Comparison of ENCODE assay signal across 9 mouse cellular contexts in the genomic region with DNA sequence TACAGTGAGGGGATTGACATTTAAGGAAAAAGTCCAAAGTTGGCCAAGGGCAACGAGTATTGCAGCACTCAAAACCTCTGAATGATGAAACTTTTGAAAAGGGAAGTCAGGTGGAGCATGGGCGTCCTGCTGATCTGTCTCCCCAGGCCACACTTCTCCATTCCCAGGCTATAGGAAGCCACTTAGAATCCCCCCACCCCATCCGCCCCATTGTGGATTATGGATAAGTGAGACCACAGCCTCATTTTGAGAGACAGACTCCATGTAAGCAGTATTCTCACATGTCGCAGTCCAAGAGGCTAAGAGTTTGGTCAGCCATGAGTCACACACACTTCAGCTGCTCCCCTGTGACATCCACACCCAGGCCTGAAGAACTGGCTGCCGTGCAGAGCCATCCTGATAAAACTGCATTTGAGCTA. TPM values are rescaled to one million over a fixed set of nuclear protein-coding genes. Genes with fewer than 3 reads are reported as not detected.
DNase-seq lines count a peak whose midpoint lies in the region; ATAC-seq and TF ChIP-seq lines count a peak whose summit lies in the region.
"Had no signal": no experiment of that assay in that cellular context is flagged by ENCODE, and none has a peak within 500 bp of the region (broad histone marks: within the 10 kb centered on the region; RNA-seq: fewer than 3 reads in every experiment).

No protein-coding gene starts in this region.

- 21% methylated on average over 5 of the region's 5 CpGs for WGBS in bone marrow, adult 2 months
- 82% methylated on average over 5 of the region's 5 CpGs for WGBS in forebrain, embryonic 15.5 days
- 87% methylated on average over 5 of the region's 5 CpGs for WGBS in midbrain, embryonic 11.5 days

- H3K9me3 ChIP-seq in forebrain, embryonic 15.5 days = no peaks in the 10 kb centered on the region
- no peaks in the 10 kb centered on the region for H3K9me3 ChIP-seq in midbrain, embryonic 11.5 days (ENCODE audit: control insufficient read depth, low read length)
- H3K9me3 ChIP-seq: midbrain, embryonic 12.5 days had no signal

- peak; percentile 41 for DNase-seq in layer of hippocampus, adult 9-11 months
- no peak for DNase-seq in layer of hippocampus, adult 2 months (ENCODE audit: low spot score in 2 of 2)
- peak; percentile 57 for DNase-seq in skeletal muscle tissue, adult 2 months (ENCODE audit: low read depth, low spot score)
- DNase-seq in midbrain, embryonic 11.5 days (ENCODE audit: low spot score, missing footprints) = no peak
- no peak for DNase-seq in spleen, postnatal 14 days (ENCODE audit: low spot score in 2 of 2)

- H3K4me2 ChIP-seq in forebrain, embryonic 15.5 days (replicated peaks) = no peak overlapping the region
- H3K4me2 ChIP-seq in midbrain, embryonic 11.5 days = no peak overlapping the region
- H3K4me2 ChIP-seq: midbrain, embryonic 12.5 days had no signal

- peaks cover 14% of the 10 kb centered on the region for H3K4me1 ChIP-seq in bone marrow, adult 2 months (ENCODE audit: control insufficient read depth, insufficient read depth, low read length)
- H3K4me1 ChIP-seq in forebrain, embryonic 15.5 days = 0 out of 2 replicates have a peak, but pooled peaks cover 2% of the 10 kb centered on the region
- no peaks in the 10 kb centered on the region for H3K4me1 ChIP-seq in midbrain, embryonic 11.5 days (ENCODE audit: control insufficient read depth, insufficient read depth, low read length)
- H3K4me1 ChIP-seq: midbrain, embryonic 12.5 days had no signal

- no peak for TF ChIP-seq POLR2A in bone marrow, adult 2 months (IDR thresholded peaks at IDR 0.05; ENCODE audit: borderline replicate concordance, control insufficient read depth, low read depth, low read length)

- H3K4me3 ChIP-seq in layer of hippocampus, adult 2 months = no peak overlapping the region
- no peak overlapping the region for H3K4me3 ChIP-seq in bone marrow, adult 2 months (replicated peaks; ENCODE audit: control insufficient read depth, low read depth, low read length)
- H3K4me3 ChIP-seq in forebrain, embryonic 15.5 days = no peak overlapping the region
- H3K4me3 ChIP-seq in midbrain, embryonic 11.5 days (ENCODE audit: low read depth, low read length) = no peak overlapping the region
- H3K4me3 ChIP-seq: midbrain, embryonic 12.5 days had no signal

- H3K36me3 ChIP-seq in forebrain, embryonic 15.5 days = no peaks in the 10 kb centered on the region
- no peaks in the 10 kb centered on the region for H3K36me3 ChIP-seq in midbrain, embryonic 11.5 days (ENCODE audit: control insufficient read depth, insufficient read depth, low read length)
- H3K36me3 ChIP-seq: midbrain, embryonic 12.5 days had no signal

- H3K9ac ChIP-seq in forebrain, embryonic 15.5 days (replicated peaks) = no peak overlapping the region
- H3K9ac ChIP-seq in midbrain, embryonic 11.5 days (ENCODE audit: low read length) = no peak overlapping the region
- H3K9ac ChIP-seq: midbrain, embryonic 12.5 days had no signal

- peak; percentile 57 to 82 for ATAC-seq in hematopoietic stem cell, adult 5-6 weeks (replicated peaks in 1 of 2; ENCODE audit: insufficient read depth in 1 of 2, low FRiP score in 2 of 2, low TSS enrichment in 1 of 2, low read depth in 1 of 2, poor library complexity in 2 of 2, severe bottlenecking in 2 of 2)
- no peak for ATAC-seq in forebrain, embryonic 15.5 days (replicated peaks)
- ATAC-seq in midbrain, embryonic 11.5 days (ENCODE audit: low FRiP score) = no peak

- no peaks in the 10 kb centered on the region for H3K27me3 ChIP-seq in forebrain, embryonic 15.5 days
- no peaks in the 10 kb centered on the region for H3K27me3 ChIP-seq in midbrain, embryonic 11.5 days (ENCODE audit: control insufficient read depth, insufficient read depth, low read length)
- H3K27me3 ChIP-seq: midbrain, embryonic 12.5 days had no signal

- TF ChIP-seq CTCF in layer of hippocampus, adult 2 months (conservative IDR thresholded peaks at IDR 0.05) = no peak
- no peak for TF ChIP-seq CTCF in bone marrow, adult 2 months (IDR thresholded peaks at IDR 0.05; ENCODE audit: control insufficient read depth, insufficient read depth, low read length)

- H3K27ac ChIP-seq in layer of hippocampus, adult 2 months = no peak overlapping the region
- H3K27ac ChIP-seq in bone marrow, adult 2 months (ENCODE audit: control insufficient read depth, insufficient read depth, low read depth, low read length, poor library complexity) = peak overlapping the region; percentile 84
- H3K27ac ChIP-seq in forebrain, embryonic 15.5 days (replicated peaks) = no peak overlapping the region
- no peak overlapping the region for H3K27ac ChIP-seq in midbrain, embryonic 11.5 days (ENCODE audit: low read depth, low read length)
- H3K27ac ChIP-seq: midbrain, embryonic 12.5 days had no signal

RNA-seq across cellular contexts. Expression of gene Nfe2l2, which starts 26.8 kb away (rescaled TPM):
- 10 to 100 TPM; 12.6 to 13.6 TPM for total RNA-seq in layer of hippocampus, adult 2 months (2021)
- polyA plus RNA-seq in bone marrow, adult 2 months (2011; ENCODE audit: insufficient read depth, insufficient read length, low replicate concordance, missing spikeins) = 27.9 and 54.5 TPM in 2 replicates
- total RNA-seq in hematopoietic stem cell, adult 5-6 weeks (2017) = 79.5 and 81.9 TPM in 2 replicates
- 13.3 and 14.3 TPM in 2 replicates for polyA plus RNA-seq in forebrain, embryonic 15.5 days (2015; fragmentation: Nextera tagmentation; extraction: Ambion mirVana)
- 27.0 and 31.8 TPM in 2 replicates for polyA plus RNA-seq in midbrain, embryonic 11.5 days (2014; fragmentation: Nextera tagmentation; extraction: Ambion mirVana)

Comparison
In these comparisons a context has a peak if more than half of its experiments do, and no peak if none do; other contexts are left out.
1. DNase-seq: peak in layer of hippocampus, adult 9-11 months (single experiment) and skeletal muscle tissue, adult 2 months (single experiment); none in layer of hippocampus, adult 2 months (0 of 2), midbrain, embryonic 11.5 days (single experiment) and spleen, postnatal 14 days (0 of 2).
2. ATAC-seq: peak in hematopoietic stem cell, adult 5-6 weeks (2 of 2); none in forebrain, embryonic 15.5 days (single experiment) and midbrain, embryonic 11.5 days (single experiment).